Mouse (Mus musculus) cerebellum, adult 11-12 months (tissue): ENCODE data around the gene Kctd11.

Experiments used
- DNase-seq: peaks from one replicate; pipeline ENCODE4 v3.0.0; 2022

Gene Kctd11

DNA sequence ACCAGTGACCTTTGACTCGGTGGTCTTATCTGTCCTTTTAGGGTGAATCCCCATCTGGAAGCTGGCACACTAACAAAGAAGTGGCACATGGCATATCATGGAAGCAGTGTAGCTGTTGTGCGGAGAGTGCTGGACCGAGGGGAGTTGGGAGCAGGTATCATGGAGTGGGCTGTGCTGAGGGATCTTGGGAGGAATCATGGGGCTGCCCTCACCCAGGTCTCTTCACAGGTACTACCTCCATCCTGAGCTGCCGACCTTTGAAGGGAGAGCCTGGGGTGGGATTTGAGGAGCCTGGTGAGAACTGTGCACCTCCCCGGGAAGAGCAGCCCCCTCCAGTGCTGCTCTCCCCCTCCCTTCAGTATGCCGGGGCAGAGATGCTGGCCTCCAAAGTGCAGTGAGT is 30.5 kb upstream of the Kctd11 start:
- DNase-seq: no peak

DNA sequence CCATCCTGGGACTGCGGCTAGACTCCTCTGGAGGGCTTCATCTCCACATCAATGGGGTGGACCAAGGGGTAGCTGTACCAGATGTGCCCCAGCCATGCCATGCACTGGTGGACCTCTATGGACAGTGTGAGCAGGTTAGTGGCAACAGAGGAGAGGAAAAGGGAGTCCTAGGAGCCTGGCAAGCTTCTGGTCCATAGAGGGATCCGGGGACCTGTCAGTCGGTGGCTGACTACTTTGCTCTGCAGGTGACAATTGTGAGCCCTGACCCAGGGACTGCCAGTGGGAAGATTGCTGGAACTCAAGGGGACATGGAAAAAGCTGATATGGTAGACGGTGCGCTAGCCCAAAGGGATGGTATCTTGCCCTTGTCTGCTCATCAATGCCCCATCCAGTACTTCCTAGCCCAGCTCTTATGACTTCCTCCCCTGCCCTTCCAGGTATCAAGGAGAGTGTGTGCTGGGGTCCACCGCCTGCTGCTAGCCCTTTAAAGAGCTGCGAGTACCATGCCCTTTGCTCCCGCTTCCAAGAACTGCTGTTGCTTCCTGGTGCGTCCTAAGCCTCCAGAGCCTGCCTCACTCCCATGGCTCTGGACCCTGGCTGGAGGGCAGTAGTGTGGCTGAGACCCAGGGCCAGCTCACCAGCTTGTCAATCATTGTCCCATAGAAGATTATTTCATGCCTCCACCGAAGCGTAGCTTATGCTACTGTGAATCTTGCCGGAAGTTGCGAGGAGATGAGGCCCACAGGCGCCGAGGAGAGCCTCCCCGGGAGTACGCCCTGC is 29.8 kb upstream of the Kctd11 start:
- DNase-seq: no peak

DNA sequence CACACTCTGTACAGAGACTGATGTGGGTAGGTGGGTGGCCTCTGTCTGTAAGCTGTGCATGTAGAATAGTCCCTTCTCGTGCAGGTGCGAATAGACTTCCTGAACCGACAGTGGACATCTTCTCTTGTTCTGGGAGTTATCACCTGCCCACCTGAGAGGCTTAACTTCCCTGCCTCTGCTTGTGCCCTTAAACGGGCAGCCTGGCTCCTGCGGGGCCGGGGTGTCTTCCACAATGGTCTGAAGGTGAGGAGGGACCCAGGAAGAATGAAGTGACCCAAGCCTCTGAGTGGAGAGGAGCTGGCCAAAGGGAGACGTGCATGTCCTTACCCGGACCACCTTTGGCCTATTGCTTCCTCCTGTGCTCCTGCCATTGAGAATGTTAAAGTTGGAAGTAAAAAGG is 29.0 kb upstream of the Kctd11 start:
- no peak for DNase-seq

DNA sequence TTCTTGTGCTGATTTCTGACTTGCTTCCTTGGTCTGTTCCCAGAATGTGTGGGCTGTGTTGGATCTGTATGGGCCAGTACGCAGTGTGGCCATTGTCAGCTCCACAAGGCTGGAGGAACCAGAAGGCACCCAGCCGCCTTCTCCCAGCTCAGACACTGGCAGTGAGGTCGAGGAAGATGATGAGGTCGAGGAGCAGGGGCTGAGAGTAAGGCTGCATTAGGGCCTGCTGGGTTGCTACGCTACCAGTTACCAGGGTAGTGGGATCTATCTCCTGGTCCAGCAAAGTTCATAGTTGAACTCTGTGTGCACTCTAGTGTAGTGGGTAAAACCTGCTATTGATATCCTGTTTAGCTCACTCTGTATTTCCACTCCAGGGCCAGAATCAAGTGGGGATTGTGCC is 28.0 kb upstream of the Kctd11 start:
- DNase-seq: no peak

DNA sequence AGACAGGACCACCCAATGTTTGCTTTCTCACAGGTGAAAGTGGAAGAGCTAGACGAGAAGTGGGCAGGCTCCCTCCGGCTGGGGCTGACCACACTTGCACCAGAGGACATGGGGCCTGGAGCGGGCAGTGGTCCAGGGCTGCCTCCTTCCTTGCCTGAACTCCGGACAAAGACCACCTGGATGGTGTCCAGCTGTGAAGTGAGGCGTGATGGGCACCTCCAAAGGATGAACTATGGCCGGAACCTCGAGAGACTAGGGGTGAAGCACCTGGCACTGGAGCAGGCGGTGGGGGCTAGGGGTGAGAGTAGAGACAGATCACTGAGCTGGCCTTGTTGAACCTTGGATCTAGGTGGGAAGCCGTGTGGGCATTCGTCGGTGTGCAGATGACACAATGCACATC is 27.4 kb upstream of the Kctd11 start:
- no peak for DNase-seq

DNA sequence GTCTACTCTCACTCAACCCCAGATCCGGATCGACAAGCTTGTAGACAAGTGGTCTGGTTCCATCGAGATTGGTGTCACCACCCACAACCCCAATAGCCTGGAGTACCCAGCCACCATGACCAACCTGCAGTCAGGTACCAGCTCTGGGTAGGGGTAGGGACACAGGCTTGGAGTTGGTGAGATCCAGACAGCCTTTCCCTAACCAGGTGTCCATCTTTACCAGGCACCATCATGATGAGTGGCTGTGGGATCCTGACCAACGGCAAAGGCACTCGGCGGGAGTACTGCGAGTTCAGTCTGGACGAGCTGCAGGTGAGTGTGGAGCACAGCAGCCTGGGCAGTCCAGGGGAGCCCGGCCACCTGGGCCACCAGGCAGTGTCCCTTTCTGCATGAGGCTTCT is 23.1 kb upstream of the Kctd11 start:
- no peak for DNase-seq

DNA sequence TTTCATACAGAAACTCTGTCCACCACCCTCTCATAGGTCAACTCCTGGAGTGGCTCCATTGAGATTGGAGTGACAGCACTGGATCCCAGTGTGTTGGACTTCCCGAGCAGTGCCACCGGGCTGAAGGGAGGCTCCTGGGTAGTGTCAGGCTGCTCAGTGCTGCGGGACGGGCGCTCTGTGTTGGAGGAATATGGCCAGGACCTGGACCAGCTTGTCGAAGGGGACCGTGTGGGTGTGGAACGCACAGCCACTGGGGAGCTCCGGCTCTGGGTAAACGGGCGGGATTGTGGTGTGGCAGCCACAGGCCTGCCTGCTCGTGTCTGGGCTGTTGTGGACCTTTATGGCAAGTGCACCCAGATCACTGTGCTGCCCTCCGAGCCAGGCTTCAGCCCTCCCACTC is 21.8 kb upstream of the Kctd11 start:
- DNase-seq: no peak

DNA sequence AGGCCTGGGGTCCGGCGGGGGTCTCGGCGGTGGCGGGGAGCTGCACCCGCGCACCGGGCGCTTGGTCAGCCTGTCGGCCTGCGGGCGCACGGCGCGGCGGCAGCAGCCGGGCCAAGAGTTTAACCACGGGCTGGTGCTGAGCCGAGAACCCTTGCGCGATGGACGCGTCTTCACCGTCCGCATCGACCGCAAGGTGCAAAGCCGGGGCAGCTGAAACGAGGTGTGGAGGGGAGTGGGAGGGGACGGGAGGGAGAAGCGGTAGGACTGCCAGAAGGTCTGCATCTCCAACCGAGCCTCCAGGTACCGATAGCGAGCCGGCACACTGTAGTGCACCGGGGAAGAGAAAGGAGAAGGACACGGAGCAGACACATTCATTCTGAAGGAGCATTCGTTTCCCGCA is 20.8 kb upstream of the Kctd11 start:
- DNase-seq: no peak

DNA sequence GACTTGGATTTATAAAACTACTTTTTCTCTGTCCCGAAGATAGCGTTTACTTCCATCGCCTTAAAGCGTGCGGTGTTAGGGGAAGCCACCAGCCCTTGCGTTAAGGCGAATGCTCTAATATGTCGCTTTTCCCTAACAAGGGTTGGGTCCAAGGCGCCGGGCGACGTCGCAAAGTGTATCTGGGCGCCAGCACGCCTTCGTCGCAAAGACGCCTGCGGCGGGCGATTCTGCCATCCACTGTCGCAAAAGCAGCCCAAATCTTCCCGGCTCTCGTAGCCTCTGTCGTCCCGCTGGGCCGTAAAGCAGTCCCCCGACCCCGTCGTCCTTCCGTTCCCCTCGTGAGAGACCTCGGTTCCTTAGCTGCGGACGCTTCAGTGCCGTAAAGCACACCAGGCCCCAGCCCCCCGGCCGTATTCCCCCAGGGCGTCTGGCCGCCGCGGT is 20.2 kb upstream of the Kctd11 start:
- DNase-seq: peak; percentile 98

DNA sequence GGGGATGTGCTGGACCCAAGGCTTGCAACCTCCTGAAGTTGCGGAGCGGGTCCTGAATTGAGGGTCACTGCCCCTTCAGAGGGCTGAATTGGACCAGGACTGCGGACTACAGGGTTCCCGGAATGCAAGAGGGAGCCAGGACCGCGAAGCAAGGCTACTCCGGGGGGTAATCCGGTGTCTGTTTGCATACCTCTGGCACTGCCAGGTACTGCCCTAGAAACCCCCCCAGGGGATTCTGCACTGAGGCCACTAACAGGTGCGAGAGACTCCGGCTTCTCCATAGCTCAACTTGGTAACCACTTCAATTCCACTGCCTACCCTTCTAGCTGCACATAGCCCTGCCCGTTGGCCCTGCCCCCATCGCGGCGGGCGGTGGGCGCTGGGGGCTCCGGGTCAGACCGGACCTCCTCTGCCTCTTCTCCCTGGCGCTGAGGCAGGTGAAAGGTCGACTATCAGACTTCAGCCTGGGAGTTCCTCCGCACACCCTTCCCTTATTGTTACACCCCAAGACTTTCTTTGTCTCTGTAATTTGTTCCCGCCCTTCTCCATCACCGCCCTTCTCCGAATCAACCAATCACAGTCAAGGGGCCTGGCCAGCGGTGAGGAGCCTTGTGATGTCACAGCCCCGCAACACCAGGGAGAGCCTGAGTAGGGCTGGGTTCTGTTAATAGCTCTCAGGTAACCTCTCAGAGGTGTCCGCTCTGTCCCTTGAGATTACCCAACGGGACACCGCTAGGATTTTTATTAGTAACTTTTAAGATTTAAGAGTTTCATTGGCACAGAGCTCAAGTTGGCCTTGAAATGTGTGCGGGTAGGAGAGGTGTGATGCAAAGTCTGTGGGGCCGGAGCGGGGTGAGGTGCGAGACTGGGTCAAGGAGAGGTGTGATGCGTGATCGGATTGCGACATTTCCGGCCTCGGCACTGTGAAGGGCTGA is 19.5 kb upstream of the Kctd11 start, which contains the start of the genes 2810408A11Rik and Neurl4:
TSS of gene 2810408A11Rik (minus strand) at position 517 of the 935 bp plus-strand sequence.
TSS of gene Neurl4 (plus strand) at position 602 of the 935 bp plus-strand sequence.
- peak; percentile 92 for DNase-seq

DNA sequence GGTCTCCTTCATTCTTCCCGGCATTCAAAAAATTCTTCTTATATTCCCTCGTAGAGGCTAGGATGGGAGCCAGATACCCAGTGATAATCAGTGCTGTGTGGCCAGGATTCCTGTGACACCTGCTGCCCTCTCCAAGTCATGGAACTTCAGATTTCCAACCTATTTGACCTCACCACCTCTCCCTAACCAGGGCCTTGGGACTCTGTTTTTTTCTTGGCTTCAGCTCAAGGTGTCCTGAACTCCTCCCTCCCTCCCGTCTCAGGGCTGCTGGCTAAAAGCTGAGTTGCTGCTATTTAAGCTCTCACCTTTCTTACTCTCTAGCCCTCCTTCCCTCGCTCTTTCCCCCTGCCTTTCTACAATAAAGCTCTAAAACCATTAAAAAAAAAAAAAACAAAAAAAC is 18.7 kb upstream of the Kctd11 start:
- no peak for DNase-seq

DNA sequence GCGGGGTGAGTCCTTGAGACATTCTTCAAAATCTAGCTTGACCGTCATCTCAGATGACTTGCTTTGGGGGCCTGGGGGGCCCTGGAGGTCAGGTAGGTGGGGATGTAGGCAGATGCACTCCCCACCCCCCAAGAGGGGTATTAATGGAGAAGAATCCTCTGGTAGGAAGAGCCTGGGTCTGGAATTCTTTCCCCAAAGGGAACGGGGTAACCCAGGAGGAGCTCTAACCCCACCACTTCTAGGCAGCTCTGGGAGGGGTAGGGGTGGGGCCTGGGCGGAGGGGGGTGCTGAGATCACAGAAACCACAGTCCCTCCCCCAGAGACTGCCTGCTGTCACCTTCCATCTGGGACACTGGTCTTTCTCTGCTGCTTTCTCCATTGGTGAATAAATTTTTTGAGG is 14.1 kb upstream of the Kctd11 start, which contains the start of gene Acap1:
TSS of gene Acap1 (minus strand) at position 249 of the 400 bp plus-strand sequence.
- DNase-seq: no peak

DNA sequence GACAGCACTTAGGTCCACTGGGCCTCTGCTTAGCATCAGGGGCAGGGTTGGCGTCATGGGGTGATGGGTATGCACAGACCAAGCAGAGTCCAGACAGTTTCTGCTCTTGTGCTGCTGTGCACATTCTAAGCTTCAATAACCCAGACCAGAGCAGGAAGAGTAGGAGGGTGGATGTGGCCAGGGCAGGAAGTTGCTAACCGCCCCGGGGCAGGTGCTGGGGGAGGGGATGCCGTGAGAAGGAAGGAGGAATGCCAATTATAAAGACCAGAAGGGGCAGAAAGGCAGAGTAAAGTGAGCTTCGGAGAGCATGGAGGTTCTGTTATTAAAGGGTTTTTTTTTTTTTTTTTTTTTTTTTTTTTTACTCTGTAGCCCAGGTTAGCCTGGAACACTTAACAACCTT is 13.5 kb upstream of the Kctd11 start:
- DNase-seq: no peak

DNA sequence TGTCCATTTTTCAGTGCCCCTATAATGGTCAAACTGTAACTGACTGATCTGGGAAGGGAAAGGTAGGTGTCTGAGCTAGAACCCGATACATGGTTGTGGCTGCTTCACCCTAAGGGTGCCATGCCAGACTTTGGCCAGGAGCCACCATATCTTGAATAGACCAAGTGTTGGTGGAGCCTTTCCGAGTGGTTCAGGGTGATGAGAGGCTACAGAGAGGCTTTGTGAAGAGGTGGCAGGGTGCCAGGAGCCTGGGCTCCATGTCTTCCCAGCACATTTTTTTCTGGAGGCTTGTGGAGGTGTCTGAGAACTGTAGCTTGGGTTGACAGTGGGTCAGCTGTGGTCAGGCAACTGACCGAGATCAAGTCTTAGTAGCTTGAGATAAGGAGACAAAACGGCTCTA is 10.3 kb upstream of the Kctd11 start:
- DNase-seq: peak; percentile 23

DNA sequence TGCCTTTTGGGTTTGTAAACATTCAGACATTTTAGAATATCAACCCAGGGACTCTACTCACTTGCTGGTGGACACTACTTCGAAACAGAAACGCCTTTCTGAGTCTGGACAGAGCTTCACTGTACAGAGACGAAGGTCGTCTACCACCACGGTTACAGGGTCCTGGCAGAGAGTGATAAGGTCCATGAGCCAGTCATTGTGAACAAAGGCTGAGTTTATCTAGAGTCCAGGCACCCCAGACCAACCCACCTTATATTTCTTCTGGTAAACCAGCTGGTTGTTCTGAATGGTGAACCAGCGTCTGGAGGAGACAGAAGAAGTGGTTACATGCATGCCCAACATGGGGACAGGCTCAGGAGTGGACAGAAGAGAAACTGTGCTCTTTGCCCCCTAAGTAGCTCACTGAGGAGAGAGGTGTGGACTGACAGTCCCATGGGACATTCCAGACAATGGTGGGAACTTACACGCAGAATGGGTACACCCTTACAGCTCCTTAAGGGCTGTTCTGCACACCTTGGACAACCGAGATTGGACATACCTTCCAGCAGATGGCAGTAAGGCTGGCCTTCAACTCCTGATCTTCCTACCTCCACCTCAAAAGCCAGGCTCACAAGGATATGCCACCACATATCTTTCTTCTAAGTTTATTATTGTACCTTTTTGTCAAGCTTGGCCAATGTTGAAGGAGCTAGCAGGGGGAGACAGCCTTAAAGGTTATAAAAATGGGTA is 5.9 kb upstream of the Kctd11 start:
- DNase-seq: no peak

DNA sequence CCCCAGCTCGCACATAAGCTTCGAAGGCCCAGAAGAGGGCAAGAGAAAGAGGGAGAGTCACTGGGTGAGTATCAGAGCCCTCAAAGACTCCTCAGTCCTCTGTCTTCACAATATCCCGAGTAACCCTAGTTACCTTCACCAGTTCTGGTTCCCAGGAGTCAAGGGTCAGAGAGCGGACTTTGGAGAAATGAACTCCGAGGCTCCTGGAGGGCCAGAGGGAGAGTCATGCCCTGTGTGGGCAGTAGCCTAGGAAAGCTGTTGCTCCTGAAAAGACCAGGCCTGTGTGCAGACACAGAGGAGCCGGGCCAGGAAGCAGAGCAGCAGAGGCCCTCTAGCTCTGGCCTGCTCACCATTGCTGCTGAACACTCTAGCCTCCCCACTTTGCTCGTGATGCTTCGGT is 3.5 kb upstream of the Kctd11 start:
- DNase-seq: no peak

DNA sequence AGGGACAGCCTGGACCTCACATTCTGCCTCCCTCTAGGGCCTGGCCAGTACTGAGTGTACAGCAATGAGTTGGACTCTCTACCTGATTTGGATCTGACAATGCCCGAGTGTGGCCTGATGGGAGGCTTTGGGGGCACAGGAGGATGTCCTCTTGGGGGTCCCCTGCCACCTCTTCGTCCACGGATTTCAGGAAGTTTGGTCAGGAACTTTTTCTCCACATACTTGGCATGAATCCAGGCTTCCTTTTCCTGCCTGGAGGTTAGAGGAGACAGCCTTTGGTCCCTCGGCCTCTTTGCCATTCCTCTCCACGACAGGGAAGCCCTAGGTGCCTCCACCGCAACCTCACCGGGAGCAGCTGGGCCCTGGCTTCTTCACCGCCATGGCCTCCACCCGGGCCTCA is 3.0 kb upstream of the Kctd11 start:
- no peak for DNase-seq

DNA sequence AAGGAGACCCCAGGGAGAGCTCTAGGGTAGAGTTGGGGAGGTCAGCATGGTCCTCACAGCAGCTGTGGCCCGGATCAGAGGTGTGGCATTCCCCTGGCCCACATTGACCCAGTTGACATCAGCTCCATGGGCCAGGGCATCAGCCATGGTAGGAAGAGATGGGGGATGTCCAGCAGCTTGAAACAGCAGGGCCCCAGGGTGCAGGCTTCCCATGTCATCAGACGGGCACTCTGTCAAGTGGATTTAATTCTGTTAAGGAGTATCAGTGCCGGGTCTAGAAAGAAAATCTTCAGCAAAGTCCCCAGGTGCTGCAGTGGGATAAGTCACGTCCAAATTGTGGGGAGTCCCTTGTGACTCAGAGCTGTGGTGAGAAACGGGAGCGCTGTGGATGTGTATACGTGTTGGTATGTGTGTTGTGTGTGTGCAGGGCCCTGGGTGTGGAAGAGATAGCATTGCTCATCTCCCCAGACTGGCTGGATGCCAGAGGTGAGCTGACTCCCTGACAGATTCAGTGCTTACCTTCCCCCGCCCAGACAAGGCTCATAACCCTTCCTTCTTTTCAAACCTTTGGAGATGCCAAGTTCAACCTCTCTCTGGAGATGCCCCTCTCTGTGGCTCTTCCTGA is 2.4 kb upstream of the Kctd11 start:
- DNase-seq: no peak

DNA sequence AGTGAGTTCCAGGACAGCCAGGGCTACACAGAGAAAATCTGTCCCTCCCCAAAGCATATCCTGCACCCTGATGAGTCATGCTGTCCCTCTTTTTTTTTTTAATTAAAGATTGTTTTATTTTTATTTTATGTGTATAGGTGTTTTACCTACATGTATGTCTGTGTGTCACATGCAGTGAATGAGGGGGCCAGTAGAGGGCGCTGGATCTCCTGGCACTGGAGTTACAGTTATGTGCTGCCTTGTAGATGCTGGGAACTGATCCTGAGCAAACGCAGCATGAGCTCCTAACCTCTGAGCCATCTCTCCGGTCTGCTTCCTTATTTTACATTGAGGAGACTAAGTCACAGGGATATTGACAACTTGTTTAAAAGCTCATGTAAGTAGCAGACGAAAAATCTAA is 1.9 kb upstream of the Kctd11 start:
- DNase-seq: peak; percentile 28

DNA sequence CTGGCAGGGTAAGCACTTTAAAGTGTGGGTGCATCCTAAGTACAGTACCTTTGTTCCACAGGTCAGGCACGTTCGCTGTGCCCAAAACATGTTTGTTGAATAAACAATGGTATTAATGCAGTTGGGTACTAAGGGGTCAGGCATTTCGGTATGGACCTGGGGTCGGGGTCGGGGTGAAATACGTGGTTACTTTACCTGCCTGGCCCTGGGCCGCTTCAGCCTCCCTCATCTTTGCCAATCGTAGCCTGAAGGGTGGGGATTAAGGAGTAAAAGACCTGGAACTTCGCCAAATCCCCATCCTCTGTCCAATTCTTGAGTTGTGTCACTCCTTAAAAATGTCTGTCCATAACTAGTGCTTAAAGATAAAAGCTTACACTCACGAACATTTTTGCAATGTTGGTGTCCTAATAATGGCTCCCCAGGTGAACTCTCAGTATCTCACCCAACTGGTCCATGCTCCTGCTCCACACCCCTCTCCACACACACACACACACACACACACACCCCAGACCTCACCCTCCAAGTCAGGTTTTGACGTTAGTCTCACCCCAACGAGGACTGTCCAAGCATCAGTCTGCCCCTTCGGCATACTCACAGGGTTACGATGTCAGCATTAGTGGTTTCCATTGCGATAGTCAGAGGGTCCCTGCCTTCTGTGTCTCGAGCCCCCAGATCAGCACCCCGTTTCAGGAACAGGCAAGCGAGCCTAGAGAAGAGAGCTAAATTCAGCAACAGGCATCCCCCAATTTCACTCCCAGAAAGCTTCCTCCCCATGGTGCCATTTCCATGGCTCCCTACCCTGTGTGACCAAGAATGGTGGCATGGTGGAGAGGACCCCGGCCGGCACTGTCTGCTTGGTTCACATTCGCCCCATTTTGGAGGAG is 823 bp upstream of the Kctd11 start:
- DNase-seq: peak; percentile 19

DNA sequence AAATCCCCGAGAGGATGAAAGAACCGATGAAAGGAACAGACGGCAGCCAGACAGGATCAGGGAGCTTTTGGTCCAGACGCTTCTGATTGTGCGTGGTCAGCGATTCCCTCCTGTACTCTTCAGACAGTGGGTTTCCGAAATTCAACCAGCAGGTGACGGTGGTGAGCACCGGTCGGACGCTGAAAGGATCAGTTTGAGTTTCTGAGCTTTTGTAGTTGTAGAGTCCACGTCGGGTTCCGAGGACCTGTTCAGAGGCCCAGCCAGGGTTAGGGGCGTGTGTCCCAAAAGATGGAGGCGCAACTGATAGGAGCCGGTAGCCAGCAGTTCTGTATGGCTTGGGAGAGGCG is 727 bp downstream of the Kctd11 start:
- DNase-seq: peak; percentile 49

DNA sequence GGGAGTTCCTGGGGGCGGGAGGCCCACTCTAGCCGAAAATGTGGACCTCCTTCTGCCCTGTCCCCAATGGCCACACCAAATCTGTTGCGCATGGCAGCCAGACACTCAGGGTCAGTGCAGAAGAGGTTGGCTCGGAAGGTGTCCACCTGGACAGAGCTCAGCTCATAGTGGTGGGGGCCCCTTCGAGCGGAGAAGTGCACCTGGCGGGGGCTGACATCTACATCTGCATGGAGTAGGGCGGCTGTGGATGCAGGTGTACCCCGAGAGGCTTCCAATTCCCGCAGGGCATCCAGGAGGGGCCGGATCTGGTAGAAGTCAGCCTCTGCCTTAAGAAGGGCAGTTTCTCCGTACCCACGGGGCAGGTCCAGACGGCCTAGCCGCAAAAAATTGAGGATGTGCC is 1.5 kb downstream of the Kctd11 start:
- DNase-seq: peak; percentile 41
